Mouse (Mus musculus) ES-Bruce4 (cell line): ENCODE results near the gene Atg14.

Source experiments
- CTCF ChIP-seq: IDR thresholded peaks from one replicate; pipeline ENCODE4 v1.8.1; 2011; ENCODE audit warnings: low read depth, low read length
- EP300 ChIP-seq: IDR thresholded peaks from 2 replicates; pipeline ENCODE4 v1.6.1; 2011; ENCODE audit warnings: low read depth, low read length; ENCODE audit not compliant: insufficient read depth
- POLR2A ChIP-seq: IDR thresholded peaks from one replicate; pipeline ENCODE4 v1.8.1; 2011; ENCODE audit warnings: low read length; ENCODE audit not compliant: insufficient read depth

GRCm38 (mm10) chr14:47521609-47522008 lies 48.8 kb downstream of the Atg14 start:
- TF ChIP-seq CTCF = no peak
- no peak for TF ChIP-seq EP300
- no peak for TF ChIP-seq POLR2A
